Mouse (Mus musculus) testis, postnatal 10 days (tissue): ENCODE results near the gene Cib4.

Experiments used
- DNase-seq: peaks from one replicate; pipeline ENCODE4 v3.0.0; 2021; ENCODE audit warnings: low spot score

Gene Cib4

GRCm38 (mm10) chr5:30518108-30518507 is 27.5 kb downstream of the Cib4 start:
- peak; percentile 58 for DNase-seq

- DNase-seq, result peak; percentile 69
Observed at GRCm38 (mm10) chr5:30516376-30516775, 29.3 kb downstream of the Cib4 start.

- DNase-seq, result no peak
Observed at GRCm38 (mm10) chr5:30513111-30513510, 32.5 kb downstream of the Cib4 start.

GRCm38 (mm10) chr5:30497299-30497698 is 48.3 kb downstream of the Cib4 start:
- DNase-seq, result no peak

- no peak for DNase-seq
Observed at GRCm38 (mm10) chr5:30496821-30497220, 48.8 kb downstream of the Cib4 start.

GRCm38 (mm10) chr5:30495288-30495687 is 50.3 kb downstream of the Cib4 start:
- no peak for DNase-seq

GRCm38 (mm10) chr5:30494606-30495005 is 51.0 kb downstream of the Cib4 start:
- no peak for DNase-seq

GRCm38 (mm10) chr5:30493723-30494122 is 51.9 kb downstream of the Cib4 start:
- DNase-seq, result no peak

- no peak for DNase-seq
Observed at GRCm38 (mm10) chr5:30490845-30491244, 54.8 kb downstream of the Cib4 start.

- DNase-seq, result no peak
Observed at GRCm38 (mm10) chr5:30490215-30490614, 55.4 kb downstream of the Cib4 start.

GRCm38 (mm10) chr5:30485136-30485535 is 60.5 kb downstream of the Cib4 start:
- no peak for DNase-seq

- no peak for DNase-seq
Observed at GRCm38 (mm10) chr5:30484591-30484990, 61.0 kb downstream of the Cib4 start.

GRCm38 (mm10) chr5:30483533-30483932 is 62.1 kb downstream of the Cib4 start:
- DNase-seq, result no peak

GRCm38 (mm10) chr5:30482319-30482718 is 63.3 kb downstream of the Cib4 start:
- peak; percentile 85 for DNase-seq

GRCm38 (mm10) chr5:30476534-30476933 is 69.1 kb downstream of the Cib4 start:
- no peak for DNase-seq

- no peak for DNase-seq
Observed at GRCm38 (mm10) chr5:30472148-30472547, 73.5 kb downstream of the Cib4 start.

GRCm38 (mm10) chr5:30470454-30470853 is 75.2 kb downstream of the Cib4 start:
- DNase-seq, result no peak

GRCm38 (mm10) chr5:30466315-30466714 is 79.3 kb downstream of the Cib4 start:
- DNase-seq, result no peak

GRCm38 (mm10) chr5:30465861-30466260 is 79.8 kb downstream of the Cib4 start, which contains the start of gene 1700001C02Rik:
TSS of gene 1700001C02Rik (plus strand) at chr5:30466047.
- no peak for DNase-seq

GRCm38 (mm10) chr5:30461821-30462220 is 83.8 kb downstream of the Cib4 start, which contains the start of gene Otof:
TSS of gene Otof (minus strand) at chr5:30461932.
- DNase-seq, result peak; percentile 61

- no peak for DNase-seq
Observed at GRCm38 (mm10) chr5:30460155-30460554, 85.5 kb downstream of the Cib4 start.

GRCm38 (mm10) chr5:30456056-30456455 is 89.6 kb downstream of the Cib4 start:
- no peak for DNase-seq

GRCm38 (mm10) chr5:30444327-30444895 is 101.2 kb downstream of the Cib4 start:
- no peak for DNase-seq

GRCm38 (mm10) chr5:30442196-30442595 is 103.4 kb downstream of the Cib4 start:
- no peak for DNase-seq
